Mouse (Mus musculus) erythroblast, embryonic 14.5 days (primary cell): ENCODE measurements around the gene Prss38. TPM values are rescaled to one million over a fixed set of nuclear protein-coding genes. Genes with fewer than 3 reads are reported as not detected.
"Not testable (repeated sequence)": the region's sequence is repeated elsewhere in the genome, so short reads cannot be mapped to it uniquely, and the experiment has no call there.

Source experiments
- H3K27me3 ChIP-seq: 2 replicates; pipeline ENCODE4 v1.6.1; 2012; ENCODE audit warnings: inconsistent platforms; ENCODE audit not compliant: control insufficient read depth
- H3K36me3 ChIP-seq: 2 replicates; pipeline ENCODE4 v1.6.1; 2012; ENCODE audit warnings: mild to moderate bottlenecking, inconsistent platforms; ENCODE audit not compliant: control insufficient read depth
- H3K4me1 ChIP-seq: 2 replicates; pipeline ENCODE4 v1.6.1; 2012; ENCODE audit warnings: inconsistent platforms; ENCODE audit not compliant: control insufficient read depth
- H3K4me3 ChIP-seq: replicated peaks from 2 replicates; pipeline ENCODE3; 2012; ENCODE audit warnings: moderate library complexity, mild to moderate bottlenecking, inconsistent platforms
- H3K9me3 ChIP-seq: 2 replicates; pipeline ENCODE4 v1.6.1; 2012; ENCODE audit warnings: low read length, inconsistent platforms, mixed read lengths; ENCODE audit not compliant: control insufficient read depth
- GATA1 ChIP-seq: IDR thresholded peaks from 2 replicates; pipeline ENCODE4 v1.6.1; 2012; ENCODE audit warnings: low read length, inconsistent platforms, mixed read lengths
- TAL1 ChIP-seq: IDR thresholded peaks from 3 replicates; pipeline ENCODE4 v1.6.1; 2012; ENCODE audit warnings: low read length, inconsistent platforms, mixed read lengths
- polyA plus RNA-seq: library from polyadenylated mRNA; stranded (reverse); fragments of >175 nt; gene quantifications from 2 replicates; pipeline ENCODE4 v1.2.3, GENCODE M21; 2012

The Prss38 gene
- polyA plus RNA-seq, 1 experiment, result not detected

GRCm38 (mm10) chr11:59387471-59387870 is 12.0 kb upstream of the Prss38 start:
- H3K9me3 ChIP-seq, result no peaks in the 10 kb centered on the region
- no peak overlapping the region for H3K4me3 ChIP-seq
- H3K36me3 ChIP-seq, result no peaks in the 10 kb centered on the region
- TF ChIP-seq TAL1 (no peak), GATA1 (no peak)
- H3K27me3 ChIP-seq, result peaks cover 2% of the 10 kb centered on the region; the same call in 1 of the 2 replicates
- H3K4me1 ChIP-seq, result no peaks in the 10 kb centered on the region

DNA sequence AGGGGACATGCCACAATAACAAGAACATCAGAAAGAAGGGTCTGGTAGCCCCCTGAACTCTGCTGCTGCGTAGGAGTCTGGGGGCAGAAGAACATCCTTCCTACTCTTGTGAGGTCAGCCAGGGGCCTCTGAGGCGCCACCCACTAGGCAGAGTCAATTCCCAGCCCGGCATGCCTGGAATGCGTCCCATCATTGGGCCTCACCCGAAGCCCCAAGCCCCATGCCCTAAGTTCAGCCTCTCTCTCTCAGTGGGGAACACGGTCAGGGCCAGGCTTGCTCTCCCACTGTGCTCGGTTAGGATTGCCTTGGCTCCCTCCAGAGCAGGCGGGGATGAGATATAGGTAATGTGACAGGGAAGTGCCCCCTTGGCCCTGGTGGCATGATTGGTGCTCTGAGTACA is 9.7 kb upstream of the Prss38 start:
- Histone ChIP-seq H3K36me3 (no peaks in the 10 kb centered on the region), H3K4me3 (no peak overlapping the region), H3K27me3 (peaks cover 2% of the 10 kb centered on the region; the same call in 1 of the 2 replicates), H3K4me1 (no peaks in the 10 kb centered on the region), H3K9me3 (no peaks in the 10 kb centered on the region)
- TF ChIP-seq TAL1 (no peak), GATA1 (no peak)

- Histone ChIP-seq H3K27me3 (peaks cover 2% of the 10 kb centered on the region; the same call in 1 of the 2 replicates), H3K4me3 (no peak overlapping the region), H3K36me3 (no peaks in the 10 kb centered on the region), H3K4me1 (no peaks in the 10 kb centered on the region), H3K9me3 (no peaks in the 10 kb centered on the region)
- TF ChIP-seq TAL1 (no peak), GATA1 (no peak)
Measured at GRCm38 (mm10) chr11:59384441-59384959, 9.0 kb upstream of the Prss38 start.

DNA sequence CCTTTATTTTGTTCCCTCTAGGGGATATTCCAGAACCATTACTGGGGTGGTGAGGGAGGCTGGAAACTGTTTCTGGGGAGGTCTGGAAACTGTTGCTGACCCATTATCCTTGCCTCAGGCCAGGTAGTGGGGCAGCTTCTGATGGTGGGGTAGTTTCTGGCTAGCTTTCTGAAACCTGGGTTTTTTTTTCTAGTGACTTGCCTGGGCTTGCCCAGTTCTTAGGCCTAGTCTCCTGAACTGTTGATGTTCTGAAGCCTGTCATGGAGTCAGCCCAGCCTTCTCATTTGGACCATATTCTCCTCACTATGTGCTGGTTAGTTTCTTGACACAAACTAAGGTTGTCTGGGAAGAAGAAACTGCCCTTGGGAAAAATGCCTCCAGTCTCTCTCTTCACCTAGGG is 4.1 kb upstream of the Prss38 start:
- Histone ChIP-seq H3K9me3 (no peaks in the 10 kb centered on the region), H3K4me3 (no peak overlapping the region), H3K27me3 (no peaks in the 10 kb centered on the region), H3K36me3 (no peaks in the 10 kb centered on the region), H3K4me1 (no peaks in the 10 kb centered on the region)
- TF ChIP-seq TAL1 (no peak), GATA1 (no peak)

DNA sequence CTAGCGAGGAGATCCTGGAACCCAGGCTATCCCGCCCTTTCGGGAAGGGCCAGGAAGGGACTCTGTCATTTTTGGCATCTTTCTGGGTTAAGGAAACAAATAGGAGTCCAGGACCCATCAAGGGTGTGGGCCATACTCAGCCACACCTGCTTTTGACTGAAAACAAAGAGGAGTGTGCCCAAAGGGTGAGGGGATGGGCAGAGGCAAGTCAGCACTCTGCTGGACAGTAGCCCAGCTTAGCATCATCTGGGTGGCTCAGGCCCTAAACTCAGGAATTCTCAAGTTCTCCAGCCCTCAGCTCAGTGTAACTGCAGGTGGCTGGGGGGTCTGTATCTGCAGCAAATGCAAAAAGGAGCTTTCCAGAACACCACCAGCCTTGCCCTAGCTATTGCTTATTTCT is 2.5 kb upstream of the Prss38 start:
- Histone ChIP-seq H3K9me3 (no peaks in the 10 kb centered on the region), H3K27me3 (no peaks in the 10 kb centered on the region), H3K4me3 (no peak overlapping the region), H3K36me3 (no peaks in the 10 kb centered on the region), H3K4me1 (no peaks in the 10 kb centered on the region)
- no peak for TF ChIP-seq GATA1
- no peak for TF ChIP-seq TAL1

- Histone ChIP-seq H3K4me3 (no peak overlapping the region), H3K9me3 (no peaks in the 10 kb centered on the region), H3K36me3 (no peaks in the 10 kb centered on the region), H3K4me1 (no peaks in the 10 kb centered on the region), H3K27me3 (no peaks in the 10 kb centered on the region)
- TF ChIP-seq GATA1, result no peak
- TF ChIP-seq TAL1, result no peak
Measured at GRCm38 (mm10) chr11:59369848-59370247, 5.6 kb downstream of the Prss38 start.

- not testable (repeated sequence) for H3K9me3 ChIP-seq, H3K27me3 ChIP-seq
Measured at GRCm38 (mm10) chr11:59367955-59368354, 7.5 kb downstream of the Prss38 start.

DNA sequence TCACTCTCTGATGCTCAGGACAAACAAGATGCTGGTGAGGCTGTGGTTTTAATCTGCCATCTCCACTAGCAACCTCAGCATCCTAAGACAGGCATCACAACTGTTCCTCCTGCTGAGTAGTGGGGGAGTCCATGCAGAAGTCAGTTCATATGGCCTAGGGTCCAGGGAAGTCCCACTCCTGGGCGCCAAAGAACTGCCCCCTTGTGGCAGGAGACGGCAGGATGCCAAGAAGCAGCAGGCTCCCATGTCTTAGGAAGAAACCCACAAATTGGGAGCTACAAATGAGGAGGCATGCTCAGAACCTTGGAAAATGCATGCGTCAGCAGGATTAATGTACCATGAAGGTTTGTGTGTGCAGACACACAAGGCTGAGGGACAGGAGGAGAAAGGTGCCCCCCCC is 8.8 kb downstream of the Prss38 start:
- no peaks in the 10 kb centered on the region for H3K36me3 ChIP-seq
- no peaks in the 10 kb centered on the region for H3K27me3 ChIP-seq
- H3K4me1 ChIP-seq, result no peaks in the 10 kb centered on the region
- no peak overlapping the region for H3K4me3 ChIP-seq
- H3K9me3 ChIP-seq, result no peaks in the 10 kb centered on the region
- no peak for TF ChIP-seq TAL1
- TF ChIP-seq GATA1, result no peak

More at GRCm38 (mm10) chr11:59367955-59368354, 7.5 kb downstream of the Prss38 start:
- H3K4me1 ChIP-seq, H3K36me3 ChIP-seq, H3K4me3 ChIP-seq: not testable (repeated sequence)

- H3K4me1 ChIP-seq, result no peaks in the 10 kb centered on the region
- H3K36me3 ChIP-seq, result no peaks in the 10 kb centered on the region
- H3K4me3 ChIP-seq, result no peak overlapping the region
- TF ChIP-seq TAL1 (no peak), GATA1 (no peak)
- no peaks in the 10 kb centered on the region for H3K9me3 ChIP-seq
- no peaks in the 10 kb centered on the region for H3K27me3 ChIP-seq
Measured at GRCm38 (mm10) chr11:59366031-59366430, 9.4 kb downstream of the Prss38 start.

DNA sequence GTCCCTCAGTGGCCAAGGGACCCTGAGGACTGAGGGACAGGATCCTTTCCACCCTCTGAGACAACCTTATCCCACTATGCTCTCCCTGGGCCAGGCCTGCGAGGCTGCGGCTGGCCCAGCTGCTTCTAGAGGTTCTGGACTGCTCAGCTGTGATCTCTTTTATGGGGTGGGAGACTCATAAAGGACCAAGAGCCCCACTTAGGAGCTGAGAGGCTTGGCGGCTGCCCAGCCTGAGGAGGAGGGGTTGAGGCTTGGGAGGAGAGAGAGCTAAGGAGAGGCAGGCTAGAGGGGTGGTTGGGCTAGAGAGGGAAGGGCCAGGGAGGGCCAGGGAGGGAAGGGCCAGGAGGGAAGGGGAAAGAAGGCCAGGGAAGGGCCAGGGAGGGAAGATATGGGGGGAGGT is 11.0 kb downstream of the Prss38 start:
- TF ChIP-seq TAL1, result no peak
- no peak for TF ChIP-seq GATA1
- Histone ChIP-seq H3K9me3 (no peaks in the 10 kb centered on the region), H3K36me3 (no peaks in the 10 kb centered on the region), H3K4me3 (no peak overlapping the region), H3K27me3 (no peaks in the 10 kb centered on the region), H3K4me1 (no peaks in the 10 kb centered on the region)
